1 mouse cellular context compared by ENCODE assay signal in the genomic region with DNA sequence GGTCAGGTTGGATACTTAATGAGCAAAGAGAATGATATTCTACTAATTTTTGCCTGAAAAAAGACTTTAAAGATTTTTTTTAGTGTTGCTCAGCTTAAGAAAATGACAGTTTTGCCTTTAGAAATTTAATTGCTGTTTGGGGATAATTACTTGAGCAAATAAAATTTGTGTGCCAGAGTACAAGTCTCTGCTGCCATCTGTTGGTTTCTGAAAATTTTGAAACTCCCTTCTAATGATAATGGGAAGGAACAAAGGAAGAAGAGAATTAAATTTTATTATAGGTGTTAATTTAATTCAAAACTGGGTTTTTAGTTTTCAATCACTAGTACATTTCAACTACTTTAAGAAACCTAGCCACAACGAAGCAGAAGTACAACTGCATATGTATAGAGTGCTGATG.
TF ChIP-seq lines count a peak whose summit lies in the region.

No protein-coding gene starts in this region.

TF ChIP-seq in MEL, 35 proteins besides CTCF, POLR2A, EP300 and RAD21 (continued from another document):
- TF ChIP-seq ZKSCAN1 (IDR thresholded peaks at IDR 0.05; ENCODE audit: low read depth, low read length) (no peak), CHD1 (IDR thresholded peaks at IDR 0.05; ENCODE audit: low read depth, low read length) (no peak), NRF1 (IDR thresholded peaks at IDR 0.05; ENCODE audit: insufficient read depth, low read depth, low read length, poor library complexity, severe bottlenecking) (no peak), TCF12 (IDR thresholded peaks at IDR 0.05; ENCODE audit: low read depth, low read length) (no peak), ETS1 (IDR thresholded peaks at IDR 0.05; ENCODE audit: low read depth, low read length) (no peak), SIN3A (IDR thresholded peaks at IDR 0.05; ENCODE audit: low read length) (no peak), MAX (IDR thresholded peaks at IDR 0.05; ENCODE audit: low read length) (no peak), HCFC1 (IDR thresholded peaks at IDR 0.05; ENCODE audit: low read depth, low read length) (no peak), CHD2 (IDR thresholded peaks at IDR 0.05; ENCODE audit: low read length) (no peak), E2F4 (IDR thresholded peaks at IDR 0.05; ENCODE audit: borderline replicate concordance, low read depth, low read length) (no peak), USF2 (IDR thresholded peaks at IDR 0.05; ENCODE audit: borderline replicate concordance in 1 of 2, insufficient read depth in 1 of 2, low read depth in 1 of 2, low read length in 2 of 2) (no peak), POLR2AphosphoS5 (IDR thresholded peaks at IDR 0.05; ENCODE audit: borderline replicate concordance, low read depth, low read length) (no peak)
